Mouse (Mus musculus) lung, adult 2 months (tissue): ENCODE data around the gene Edaradd.

Experiments
- CTCF ChIP-seq: fragments of 200-500 bp; IDR thresholded peaks from 2 replicates; pipeline ENCODE4 v1.5.1; 2011; ENCODE audit warnings: mild to moderate bottlenecking, low read length, control low read depth; ENCODE audit not compliant: insufficient read depth
- POLR2A ChIP-seq: fragments of 200-500 bp; IDR thresholded peaks from 2 replicates; pipeline ENCODE4 v1.6.1; 2011; ENCODE audit warnings: low read depth, mild to moderate bottlenecking, control low read depth, low read length, borderline replicate concordance; ENCODE audit errors: extremely low read depth

GRCm38 (mm10) chr13:12519955-12520584 is at the start of gene Edaradd:
- TF ChIP-seq CTCF (peak; percentile 20; the same call in 1 of the 2 replicates), POLR2A (no peak)
